Mouse (Mus musculus): ENCODE results near the gene Eif4g1. TPM values are rescaled to one million over a fixed set of nuclear protein-coding genes. Genes with fewer than 3 reads are reported as not detected.
A peak's percentile ranks its signal among the peaks of the same experiment; 100 is the strongest.
"Not testable (repeated sequence)": the region's sequence is repeated elsewhere in the genome, so short reads cannot be mapped to it uniquely, and the experiment has no call there.

Eif4g1 gene
- 100 to 1,000 TPM; 330 to 342 TPM for total RNA-seq (2021)
- long read RNA-seq, experiment 1, full-length matches to known transcripts, result 2 of 84 reads
- long read RNA-seq, experiment 1, partial matches to known transcripts, result 74 of 84 reads
- long read RNA-seq, experiment 1, other reads (novel, unspliced or antisense), result 8 of 84 reads
- long read RNA-seq, experiment 2, full-length matches to known transcripts, result 2 of 79 reads
- long read RNA-seq, experiment 2, partial matches to known transcripts, result 64 of 79 reads
- long read RNA-seq, experiment 2, other reads (novel, unspliced or antisense), result 13 of 79 reads

DNA sequence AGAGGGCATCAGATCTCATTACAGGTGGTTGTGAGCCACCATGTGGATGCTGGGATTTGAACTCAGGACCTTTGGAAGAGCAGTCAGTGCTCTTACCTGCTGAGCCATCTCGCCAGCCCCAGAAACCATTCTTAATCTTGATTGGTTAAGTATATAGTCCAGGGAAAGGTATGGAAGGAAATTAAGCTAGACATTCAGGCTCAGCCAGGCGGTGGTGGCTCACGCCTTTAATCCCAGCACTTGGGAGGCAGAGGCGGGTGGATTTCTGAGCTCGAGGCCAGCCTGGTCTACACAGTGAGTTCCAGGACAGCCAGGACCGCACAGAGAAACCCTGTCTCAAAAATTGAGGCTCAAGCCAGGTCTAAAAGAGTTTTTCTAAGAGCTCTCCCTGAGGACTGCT lies at the start of gene Eif4g1:
Gene Eif4g1 (plus strand): TSS at position 301 of the 400 bp plus-strand sequence.
- DNase-seq (ENCODE audit: low spot score in 2 of 2); intact Hi-C loops (cut with DNase I): not testable (repeated sequence)

DNA sequence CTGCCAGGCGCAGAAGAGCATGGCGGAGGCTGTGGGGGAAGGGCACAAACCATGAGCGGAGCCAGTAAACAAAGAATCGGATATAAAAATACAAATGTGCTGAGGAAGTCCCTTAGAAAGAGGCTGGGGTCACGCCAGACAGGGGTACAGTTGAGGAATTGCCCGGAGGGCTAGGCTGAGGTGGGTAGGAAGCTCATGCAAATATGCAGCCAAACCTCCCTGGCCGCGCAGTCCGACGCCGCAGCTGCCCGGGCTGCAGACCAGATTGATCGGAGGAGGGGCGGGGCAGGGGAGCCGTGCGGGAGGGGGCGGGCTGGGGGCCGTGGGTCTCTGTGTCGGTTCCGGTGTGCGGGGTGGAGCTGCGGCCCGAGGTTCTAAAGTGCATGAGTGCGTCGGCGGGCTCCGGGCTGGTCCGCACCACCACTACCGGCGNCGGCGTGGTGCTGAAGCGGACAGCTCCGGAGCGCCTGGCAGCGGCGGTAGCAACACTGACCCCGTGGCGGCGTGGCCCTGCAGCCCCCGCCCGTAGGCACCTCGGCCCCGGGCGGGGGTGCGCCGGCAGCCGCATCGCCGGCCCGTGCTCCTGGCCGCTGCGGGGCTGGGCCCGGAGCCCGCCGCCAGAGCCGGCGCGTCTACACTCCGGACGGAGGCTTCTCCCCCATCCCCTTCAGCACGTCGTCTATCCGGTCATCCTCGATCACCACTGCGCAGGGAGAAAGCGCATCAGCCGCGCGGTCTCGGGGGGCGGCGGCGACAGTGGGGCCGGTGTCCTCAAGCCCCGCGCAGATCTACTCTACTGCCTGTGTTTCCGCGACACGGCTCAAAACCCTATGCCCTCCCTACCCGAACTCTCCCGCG lies 48.3 kb upstream of the Eif4g1 start:
- intact Hi-C loops (cut with DNase I), result no loop called here
- no peak for DNase-seq (ENCODE audit: low spot score in 2 of 2)

DNA sequence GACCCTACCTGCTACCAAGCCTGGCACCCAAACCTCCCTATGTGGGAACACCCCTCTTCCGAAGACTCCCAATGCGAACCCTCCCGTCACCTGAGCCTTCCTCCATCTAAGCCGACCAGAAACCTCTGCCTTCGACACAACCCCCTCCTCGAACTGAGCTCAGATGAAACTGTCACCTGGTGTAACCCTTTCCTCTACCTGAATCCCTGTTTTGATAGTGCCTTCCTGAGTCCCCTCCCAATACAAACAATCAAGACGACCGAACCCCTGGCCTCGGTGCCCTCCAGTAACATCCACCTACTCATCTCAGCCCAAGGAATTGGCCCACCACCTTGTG lies 47.7 kb upstream of the Eif4g1 start:
- no peak for DNase-seq (ENCODE audit: low spot score in 2 of 2)
- intact Hi-C loops (cut with DNase I), result no loop called here

DNA sequence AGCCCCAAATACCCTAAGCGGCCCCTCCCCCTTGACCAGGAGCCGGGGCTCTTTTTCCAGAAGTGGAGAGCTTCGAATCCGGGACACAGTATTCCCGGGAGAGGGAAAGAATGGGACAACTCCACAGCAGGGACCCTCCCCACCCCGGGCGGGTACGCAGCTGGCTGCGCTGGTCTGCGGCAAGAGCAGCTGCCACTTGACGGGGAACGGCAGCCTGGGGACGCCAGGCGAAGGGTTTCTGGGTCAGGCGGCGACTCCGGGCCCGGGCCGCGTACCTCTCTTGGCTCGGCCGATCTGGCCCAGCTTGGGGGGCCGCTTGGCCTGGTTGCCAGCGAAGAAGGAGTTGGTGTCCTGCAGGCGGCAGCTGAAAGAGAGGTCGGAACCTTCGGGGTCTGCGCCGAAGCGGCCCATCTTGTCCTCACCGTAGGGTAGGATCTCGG lies 47.3 kb upstream of the Eif4g1 start:
- DNase-seq (ENCODE audit: low spot score in 2 of 2), result no peak
- intact Hi-C loops (cut with DNase I), result no loop called here

DNA sequence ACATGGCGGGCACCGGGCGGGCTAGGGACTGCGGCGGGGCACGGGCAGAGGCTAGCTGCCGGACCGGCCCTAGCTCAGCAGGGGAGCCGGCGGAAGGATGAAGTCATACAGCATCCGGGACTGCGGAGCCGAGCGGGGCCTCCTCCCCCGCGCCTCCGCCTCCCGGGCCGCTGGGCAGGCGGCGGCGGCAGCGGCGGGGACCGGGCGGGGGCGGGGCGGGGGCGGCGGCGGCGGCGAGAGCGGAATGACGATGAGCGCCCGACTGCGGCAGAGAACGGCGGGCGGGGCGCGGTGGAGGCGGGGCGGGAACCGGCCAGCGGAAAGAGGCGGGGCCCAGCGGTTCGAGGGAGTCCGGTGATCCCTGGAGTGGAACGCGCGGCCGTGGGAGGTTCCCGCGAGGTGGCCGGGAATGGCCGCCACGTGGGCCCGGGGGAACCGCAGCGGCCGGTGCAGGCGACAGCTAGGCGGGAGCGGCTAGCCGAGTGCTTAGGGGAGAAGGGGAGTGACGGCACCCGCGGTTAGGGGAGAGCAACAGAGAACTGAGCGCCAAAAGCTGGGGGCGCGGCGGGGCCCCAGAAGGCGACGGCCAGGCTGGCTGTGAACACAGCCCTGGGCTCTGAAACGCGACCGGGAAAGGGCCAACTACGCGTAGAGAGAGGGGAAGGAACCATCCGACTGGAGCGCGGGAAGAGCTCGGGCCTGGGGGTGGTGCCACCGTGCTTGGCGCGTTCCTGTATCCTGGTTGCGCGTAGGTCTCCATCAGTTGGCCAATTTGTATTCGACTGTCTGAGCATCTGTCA lies 46.7 kb upstream of the Eif4g1 start, which contains the start of gene Camk2n2:
Gene Camk2n2 (minus strand): TSS at position 97 of the 800 bp plus-strand sequence.
- DNase-seq (ENCODE audit: low spot score in 2 of 2), result peak; percentile 24 to 47
- intact Hi-C loops (cut with DNase I), result no loop called here

DNA sequence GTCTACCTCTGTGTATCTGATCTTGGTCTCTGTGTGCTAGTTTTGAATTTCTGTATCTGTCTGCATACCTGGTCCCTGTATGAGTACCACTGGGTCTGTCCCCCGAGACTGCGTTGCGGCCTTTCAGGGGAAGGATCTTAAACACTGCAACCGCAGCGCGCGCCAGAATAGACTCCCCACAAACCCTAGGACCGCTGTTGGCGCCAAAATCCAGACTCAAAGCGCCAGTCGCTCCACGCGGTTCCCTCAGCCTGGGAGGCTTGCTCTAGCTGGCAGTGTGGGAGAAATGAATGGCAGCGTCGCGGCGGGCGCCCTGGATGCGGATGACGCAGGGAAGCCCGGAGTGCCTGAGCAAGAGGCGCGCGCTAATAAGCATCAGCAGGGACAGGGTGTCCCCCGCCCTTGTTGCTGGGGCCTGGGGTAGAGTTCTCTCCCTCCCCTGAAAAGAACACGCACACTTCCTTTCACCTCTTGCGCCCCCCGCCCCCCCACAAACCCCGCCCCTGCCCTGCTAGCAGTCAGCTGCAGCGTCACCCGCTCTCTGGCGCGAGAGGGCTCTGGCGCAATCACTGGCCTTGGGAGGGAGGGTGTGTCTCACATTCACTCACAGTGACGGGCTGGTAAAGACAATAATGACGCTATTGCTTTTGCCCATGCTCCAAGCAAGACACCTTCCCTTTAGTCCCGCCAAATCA lies 46.0 kb upstream of the Eif4g1 start:
- intact Hi-C loops (cut with DNase I), result no loop called here
- peak; percentile 74 to 75 for DNase-seq (ENCODE audit: low spot score in 2 of 2)

DNA sequence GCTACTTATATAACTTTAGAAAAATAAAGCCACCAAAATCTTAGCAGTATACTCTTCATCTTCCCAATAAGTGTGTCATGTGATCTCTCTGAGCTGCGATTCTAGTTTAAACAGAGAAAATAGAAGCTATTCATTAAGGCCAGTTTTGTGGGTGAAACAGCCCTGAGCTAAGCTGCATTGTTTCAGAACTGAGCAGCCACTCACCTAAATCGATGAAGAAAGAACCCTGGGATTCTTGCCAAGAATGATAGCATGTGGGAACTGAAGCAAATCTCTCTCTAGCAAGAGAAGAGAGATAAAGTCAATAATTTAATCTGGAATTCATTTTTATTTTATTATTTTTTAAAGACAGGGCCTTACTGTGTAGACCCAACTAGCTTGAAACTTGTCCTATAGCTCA lies 44.9 kb upstream of the Eif4g1 start:
- intact Hi-C loops (cut with DNase I), result no loop called here
- no peak for DNase-seq (ENCODE audit: low spot score in 2 of 2)

DNA sequence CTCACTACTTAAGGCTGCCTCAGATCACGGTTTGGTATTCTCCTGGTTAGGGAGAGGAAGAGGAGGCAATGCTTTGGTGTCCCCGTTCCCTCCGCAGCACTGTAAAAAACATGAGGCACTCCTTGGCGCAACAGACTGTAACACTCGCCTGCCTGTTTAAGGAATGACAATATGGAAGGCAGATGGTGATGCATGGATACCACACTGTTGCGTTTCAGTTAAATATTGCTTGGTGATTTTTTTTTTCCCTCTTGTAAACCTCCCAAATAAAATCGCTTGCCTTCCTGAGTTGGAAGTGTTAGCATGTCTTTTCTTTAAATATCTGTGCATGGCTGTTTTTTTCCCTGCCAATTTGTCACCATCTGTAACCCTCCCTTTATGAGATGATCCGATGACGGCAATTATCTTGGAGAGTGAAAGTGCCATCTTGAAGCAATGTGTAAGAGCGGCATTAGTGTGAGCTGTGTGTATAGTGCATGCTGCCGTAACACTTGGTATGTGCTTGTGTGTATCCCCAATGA lies 39.2 kb upstream of the Eif4g1 start:
- peak; percentile 47 to 60 for DNase-seq (ENCODE audit: low spot score in 2 of 2)
- intact Hi-C loops (cut with DNase I), result no loop called here

DNA sequence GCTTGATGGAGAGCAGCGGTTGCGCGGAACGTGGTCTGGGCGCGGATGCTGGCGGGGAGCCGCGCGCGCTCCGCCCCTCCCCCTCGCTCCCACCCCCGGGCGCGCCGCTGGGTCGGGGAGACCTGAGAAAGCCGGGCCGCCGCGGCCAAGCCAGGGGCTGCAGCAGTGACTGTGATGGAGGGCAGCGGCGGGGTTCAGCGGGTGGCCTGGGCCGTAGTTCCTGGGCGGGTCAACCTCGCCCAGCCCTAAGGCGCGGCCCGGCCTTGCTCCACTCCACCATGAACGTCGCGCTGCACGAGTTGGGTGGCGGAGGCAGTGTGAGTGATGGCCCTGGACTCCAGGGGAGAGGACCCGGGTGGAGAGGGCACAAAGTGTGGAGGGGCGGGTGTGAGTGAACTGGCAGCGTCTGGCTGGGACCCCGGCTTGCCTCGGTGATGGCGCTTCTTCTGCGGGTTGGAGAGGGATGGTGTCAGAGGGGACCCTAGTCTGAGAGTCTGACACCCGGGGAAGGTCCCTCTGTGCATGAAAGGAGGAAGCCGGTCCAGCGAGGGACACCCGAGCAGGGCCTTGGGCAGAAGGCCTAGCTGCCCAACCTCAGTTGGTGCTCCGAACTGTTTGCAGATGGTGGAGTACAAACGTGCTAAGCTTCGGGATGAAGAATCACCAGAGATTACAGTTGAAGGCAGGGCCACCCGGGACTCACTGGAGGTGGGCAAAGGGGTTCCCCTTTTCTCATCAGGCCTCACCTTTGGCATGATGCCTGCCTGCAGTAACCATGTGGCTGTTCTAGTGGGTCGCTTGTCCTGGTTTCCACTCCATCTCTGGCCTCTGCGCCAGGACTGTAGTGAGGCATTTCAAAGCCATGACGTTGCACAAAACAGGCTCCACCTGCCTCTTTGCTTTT lies 38.1 kb upstream of the Eif4g1 start, which contains the start of gene Ece2:
Gene Ece2 (plus strand): TSS at position 98 of the 904 bp plus-strand sequence.
- DNase-seq (ENCODE audit: low spot score in 2 of 2), result peak in 1 of 2 experiments; percentile 30
- intact Hi-C loops (cut with DNase I), result no loop called here

DNA sequence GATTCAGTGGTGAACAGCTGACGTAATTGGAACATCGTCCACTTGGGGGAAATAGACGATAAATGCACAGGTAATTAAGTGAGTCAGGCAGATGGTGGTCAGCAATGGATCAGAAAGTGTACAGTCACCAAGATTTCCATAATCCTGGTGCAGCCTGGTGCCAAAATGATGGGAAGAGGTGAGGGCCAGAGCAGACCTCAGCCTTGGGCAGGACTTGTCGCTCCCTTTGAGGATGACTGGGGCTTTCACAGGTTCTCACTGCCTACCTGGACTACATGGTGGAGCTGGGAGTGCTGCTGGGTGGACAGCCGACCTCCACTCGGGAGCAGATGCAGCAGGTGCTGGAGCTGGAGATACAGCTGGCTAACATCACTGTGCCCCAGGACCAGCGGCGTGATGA lies 30.7 kb upstream of the Eif4g1 start:
- intact Hi-C loops (cut with DNase I), result no loop called here

DNA sequence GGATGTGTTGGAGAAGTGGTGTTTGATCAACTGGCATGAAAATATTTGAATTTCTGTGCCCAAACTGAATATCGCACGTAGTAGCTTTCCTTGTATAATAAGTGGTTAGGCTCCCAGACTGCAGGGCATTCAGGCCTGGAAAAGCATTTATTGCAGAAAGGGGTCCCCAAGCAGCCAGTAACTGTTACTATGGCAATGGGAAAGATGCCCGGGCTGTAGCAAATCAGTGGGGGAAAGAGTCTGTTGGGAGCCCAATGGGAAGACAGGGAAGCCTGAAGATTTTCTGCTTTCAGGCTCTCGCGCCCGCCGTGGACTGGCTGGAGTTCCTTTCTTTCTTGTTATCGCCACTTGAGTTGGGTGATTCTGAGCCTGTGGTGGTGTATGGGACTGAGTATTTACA lies 29.7 kb upstream of the Eif4g1 start:
- peak; percentile 69 for DNase-seq (ENCODE audit: low spot score in 2 of 2)
- intact Hi-C loops (cut with DNase I), result no loop called here

More for the DNA sequence above, 30.7 kb upstream of the Eif4g1 start:
- no peak for DNase-seq (ENCODE audit: low spot score in 2 of 2)

DNA sequence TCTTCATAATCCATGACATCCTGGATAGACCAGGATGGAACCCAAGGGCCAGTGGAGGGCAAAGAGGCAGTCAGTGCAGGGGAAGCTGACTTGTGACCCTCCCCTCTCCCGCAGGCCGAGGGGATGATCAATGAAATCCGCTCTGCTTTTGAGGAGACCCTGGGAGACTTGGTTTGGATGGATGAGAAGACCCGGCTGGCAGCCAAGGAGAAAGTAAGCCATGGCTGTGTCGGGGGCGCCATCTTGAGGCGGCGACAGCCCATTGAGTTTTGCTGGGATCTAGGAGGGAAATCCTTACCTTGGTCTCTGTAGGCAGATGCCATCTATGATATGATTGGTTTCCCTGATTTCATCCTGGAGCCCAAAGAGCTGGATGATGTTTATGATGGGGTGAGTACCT lies 26.0 kb upstream of the Eif4g1 start:
- DNase-seq (ENCODE audit: low spot score in 2 of 2), result peak; percentile 83 to 84
- intact Hi-C loops (cut with DNase I), result loop anchor here (5.0 kb wide), 2 partner anchors 125 to 145 kb away; partner anchors contain the start of genes Dvl3 and Eif2b5

DNA sequence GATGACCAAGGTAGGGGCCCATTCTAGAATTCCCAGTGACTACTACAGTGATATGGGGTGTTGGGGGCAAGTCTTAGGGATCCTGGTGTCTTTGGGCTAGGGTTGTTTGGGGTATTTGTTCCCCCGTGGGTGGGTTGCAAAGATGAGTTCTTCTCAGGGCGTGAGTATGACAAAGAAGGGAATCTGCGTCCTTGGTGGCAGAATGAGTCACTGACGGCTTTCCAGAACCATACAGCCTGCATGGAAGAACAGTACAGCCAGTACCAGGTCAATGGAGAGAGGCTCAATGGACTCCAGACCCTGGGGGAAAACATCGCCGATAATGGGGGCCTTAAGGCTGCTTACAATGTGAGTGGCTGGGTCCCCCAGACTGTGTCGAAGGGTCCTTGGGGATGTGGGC lies 24.2 kb upstream of the Eif4g1 start:
- DNase-seq (ENCODE audit: low spot score in 2 of 2), result no peak
- intact Hi-C loops (cut with DNase I), result loop anchor here (5.0 kb wide), 2 partner anchors 127 to 147 kb away; partner anchors contain the start of genes Dvl3 and Eif2b5

DNA sequence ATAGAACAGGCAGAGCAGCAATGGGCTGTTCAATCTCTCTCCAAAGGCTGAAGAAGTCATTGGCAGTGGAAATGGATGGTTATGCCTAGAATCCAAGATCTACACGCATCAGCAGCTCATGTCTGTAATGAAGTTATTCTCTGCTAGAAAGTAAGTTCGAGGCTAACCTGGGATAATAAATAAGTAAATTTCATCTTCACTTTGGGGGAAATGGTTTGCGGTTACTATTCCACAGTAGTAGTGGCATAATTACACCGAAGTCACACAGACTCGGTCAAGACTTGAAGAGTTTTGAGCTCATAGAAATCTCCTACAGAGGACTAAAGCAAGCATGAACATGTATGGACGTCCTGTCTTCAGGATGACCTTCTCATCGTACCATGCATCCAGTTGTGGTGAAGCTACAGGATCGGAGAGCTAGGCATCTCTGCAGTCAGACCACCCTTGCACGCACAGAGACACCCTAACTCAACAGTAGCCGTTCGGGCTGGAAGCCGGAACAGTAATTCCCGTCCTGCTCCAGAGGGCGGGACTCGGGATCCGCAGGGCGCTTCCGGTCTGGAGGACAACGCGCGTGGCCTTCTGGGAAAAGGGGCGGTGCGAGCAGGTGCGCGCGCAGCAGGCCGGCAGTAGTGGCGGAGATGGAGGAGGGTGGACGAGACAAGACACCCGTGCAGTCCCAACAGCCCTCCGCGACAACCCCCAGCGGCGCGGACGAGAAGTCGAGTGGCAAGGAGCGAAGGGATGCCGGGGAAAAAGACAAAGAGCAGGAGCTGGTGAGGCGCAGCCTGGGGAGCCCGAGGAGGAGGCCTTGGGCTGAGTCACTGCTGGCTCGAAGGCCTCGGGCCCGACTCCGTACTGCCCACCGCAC lies 16.8 kb upstream of the Eif4g1 start, which contains the start of gene Psmd2:
Gene Psmd2 (plus strand): TSS at position 577 of the 871 bp plus-strand sequence.
- DNase-seq (ENCODE audit: low spot score in 2 of 2), result peak; percentile 95 to 98
- intact Hi-C loops (cut with DNase I), result loop anchor here (5.0 kb wide), 1 partner anchor 39 kb away; the partner anchor contains the start of genes Alg3, Eef1akmt4 and Gm49333

DNA sequence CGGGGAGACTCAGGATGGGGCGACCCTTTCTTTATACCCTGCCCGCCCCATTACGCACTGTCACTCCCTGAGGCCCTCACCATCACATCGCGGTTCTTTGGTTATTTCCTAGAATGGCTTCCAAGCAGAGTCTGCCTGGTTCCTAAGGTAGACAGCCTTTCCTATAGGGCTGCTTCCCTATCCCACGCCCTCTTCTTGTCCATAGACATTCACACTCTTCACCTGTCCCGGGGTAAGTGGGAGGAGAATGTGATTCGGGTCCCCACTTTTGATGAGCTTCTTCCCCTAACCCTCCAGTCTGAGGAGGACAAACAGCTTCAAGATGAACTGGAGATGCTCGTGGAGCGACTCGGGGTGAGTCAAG lies 16.2 kb upstream of the Eif4g1 start:
- DNase-seq (ENCODE audit: low spot score in 2 of 2), result no peak
- intact Hi-C loops (cut with DNase I), result loop anchor here (5.0 kb wide), 1 partner anchor 40 kb away; the partner anchor contains the start of genes Alg3, Eef1akmt4 and Gm49333

DNA sequence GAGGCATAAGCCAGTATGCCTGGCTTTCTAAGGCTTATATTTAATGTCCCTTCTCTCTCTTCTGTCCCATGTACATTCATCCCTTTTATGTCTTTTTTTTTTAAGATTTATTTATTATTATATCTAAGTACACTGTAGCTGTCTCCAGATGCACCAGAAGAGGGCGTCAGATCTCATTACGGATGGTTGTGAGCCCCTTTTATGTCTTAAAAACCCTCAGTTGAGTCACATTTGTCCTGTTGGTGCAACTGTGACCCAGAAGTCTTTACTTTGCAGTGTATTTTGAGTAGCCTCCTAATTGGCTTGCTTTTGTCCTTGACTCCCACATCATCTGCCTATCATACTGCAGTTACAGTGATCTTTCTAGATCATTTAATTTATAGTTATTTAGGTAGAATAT lies 14.8 kb upstream of the Eif4g1 start:
- no peak for DNase-seq (ENCODE audit: low spot score in 2 of 2)
- intact Hi-C loops (cut with DNase I), result loop anchor here (5.0 kb wide), 1 partner anchor 41 kb away; the partner anchor contains the start of genes Alg3, Eef1akmt4 and Gm49333

DNA sequence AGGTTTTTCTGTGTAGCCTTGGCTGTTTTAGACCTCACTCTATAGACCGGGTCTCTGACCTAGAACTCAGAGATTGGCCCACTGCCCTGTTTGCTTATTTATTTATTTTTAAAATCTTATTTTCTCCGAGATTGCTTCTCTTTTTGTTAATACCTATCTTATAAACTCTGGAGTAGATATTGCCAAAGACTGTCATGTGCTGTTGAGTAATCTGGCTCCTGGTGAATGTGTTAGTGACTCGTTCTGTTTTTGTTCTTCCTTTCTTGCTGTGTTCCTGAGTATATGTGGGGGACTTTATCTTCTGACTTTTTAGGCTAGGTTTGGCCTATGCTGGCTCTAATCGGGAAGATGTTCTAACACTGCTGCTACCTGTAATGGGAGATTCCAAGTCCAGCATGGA lies 10.5 kb upstream of the Eif4g1 start:
- intact Hi-C loops (cut with DNase I), result no loop called here
- DNase-seq (ENCODE audit: low spot score in 2 of 2), result no peak

Data from left cerebral cortex, postnatal 14 days (tissue).